Mouse (Mus musculus) urinary bladder, adult 18-20 months (tissue): ENCODE measurements around the gene Izumo4.

ENCODE experiments used
- DNase-seq, 2 experiments: peaks; one replicate each; pipeline ENCODE4 v3.0.0; 2022; ENCODE audit warnings: low spot score in 2 of 2, mixed read lengths in 2 of 2

The Izumo4 gene

GRCm38 (mm10) chr10:80701721-80702535 is at the start of gene Izumo4, which contains the start of gene Mob3a:
Izumo4 (plus strand) TSS chr10:80702184.
Mob3a (minus strand) TSS chr10:80701977.
- DNase-seq: peak; percentile 96 to 100

GRCm38 (mm10) chr10:80653156-80653720 is 48.7 kb upstream of the Izumo4 start:
- no peak for DNase-seq

- DNase-seq: no peak
These were observed 47.1 kb upstream of the Izumo4 start for GRCm38 (mm10) chr10:80654866-80655265.

- no peak for DNase-seq
These were observed 46.4 kb upstream of the Izumo4 start for GRCm38 (mm10) chr10:80655406-80656129.

GRCm38 (mm10) chr10:80656130-80656862 is 45.7 kb upstream of the Izumo4 start:
- DNase-seq: peak; percentile 92 to 96

GRCm38 (mm10) chr10:80656863-80657623 is 44.9 kb upstream of the Izumo4 start, which contains the start of gene Btbd2:
Btbd2 (minus strand) TSS chr10:80657071.
- DNase-seq: no peak

GRCm38 (mm10) chr10:80658194-80658840 is 43.7 kb upstream of the Izumo4 start:
- no peak for DNase-seq

GRCm38 (mm10) chr10:80658841-80659202 is 43.2 kb upstream of the Izumo4 start:
- DNase-seq: no peak

GRCm38 (mm10) chr10:80659213-80659612 is 42.8 kb upstream of the Izumo4 start:
- DNase-seq: peak in 1 of 2 experiments; percentile 59

GRCm38 (mm10) chr10:80661149-80661548 is 40.8 kb upstream of the Izumo4 start:
- DNase-seq: no peak

- DNase-seq: no peak
These were observed 38.3 kb upstream of the Izumo4 start for GRCm38 (mm10) chr10:80663485-80664196.

GRCm38 (mm10) chr10:80664197-80665015 is 37.6 kb upstream of the Izumo4 start:
- DNase-seq: peak; percentile 85 to 94

GRCm38 (mm10) chr10:80665016-80665380 is 37.0 kb upstream of the Izumo4 start:
- peak in 1 of 2 experiments; percentile 74 for DNase-seq

- peak in 1 of 2 experiments; percentile 53 for DNase-seq
These were observed 36.5 kb upstream of the Izumo4 start for GRCm38 (mm10) chr10:80665459-80665858.

- DNase-seq: no peak
These were observed 35.8 kb upstream of the Izumo4 start for GRCm38 (mm10) chr10:80665981-80666733.

GRCm38 (mm10) chr10:80666837-80667412 is 35.1 kb upstream of the Izumo4 start:
- DNase-seq: no peak

- peak in 1 of 2 experiments; percentile 71 for DNase-seq
These were observed 33.4 kb upstream of the Izumo4 start for GRCm38 (mm10) chr10:80668614-80669013.

GRCm38 (mm10) chr10:80669018-80669417 is 33.0 kb upstream of the Izumo4 start:
- no peak for DNase-seq
